Mouse (Mus musculus) brain, embryonic 18.5 days (tissue): ENCODE data around the gene Arrdc4.

Experiments used
- DNase-seq: peaks from one replicate; pipeline ENCODE4 v3.0.0-alpha.2; 2012; ENCODE audit warnings: low read depth, low spot score

Arrdc4 gene

GRCm38 (mm10) chr7:68709319-68709573 lies 39.8 kb downstream of the Arrdc4 start:
- DNase-seq, result no peak

- no peak for DNase-seq
Observed at GRCm38 (mm10) chr7:68708563-68709318, 40.3 kb downstream of the Arrdc4 start.

- no peak for DNase-seq
Observed at GRCm38 (mm10) chr7:68705162-68705561, 43.9 kb downstream of the Arrdc4 start.

- no peak for DNase-seq
Observed at GRCm38 (mm10) chr7:68697313-68697712, 51.7 kb downstream of the Arrdc4 start.

- no peak for DNase-seq
Observed at GRCm38 (mm10) chr7:68696908-68697307, 52.1 kb downstream of the Arrdc4 start.

- no peak for DNase-seq
Observed at GRCm38 (mm10) chr7:68696446-68696845, 52.6 kb downstream of the Arrdc4 start.

- DNase-seq, result no peak
Observed at GRCm38 (mm10) chr7:68692731-68693130, 56.3 kb downstream of the Arrdc4 start.

GRCm38 (mm10) chr7:68691454-68691853 lies 57.6 kb downstream of the Arrdc4 start:
- no peak for DNase-seq

- no peak for DNase-seq
Observed at GRCm38 (mm10) chr7:68687140-68687611, 61.9 kb downstream of the Arrdc4 start.
